Mouse (Mus musculus): Measurements from ENCODE around the gene Epha4.

Gene Epha4

GRCm38 (mm10) chr1:77512059-77512407 lies 2.9 kb downstream of the Epha4 start:
- no peak for DNase-seq

- no peak for DNase-seq
Measured at GRCm38 (mm10) chr1:77511372-77512058, 3.4 kb downstream of the Epha4 start.

- DNase-seq = no peak
Measured at GRCm38 (mm10) chr1:77510623-77511022, 4.3 kb downstream of the Epha4 start.

DNA sequence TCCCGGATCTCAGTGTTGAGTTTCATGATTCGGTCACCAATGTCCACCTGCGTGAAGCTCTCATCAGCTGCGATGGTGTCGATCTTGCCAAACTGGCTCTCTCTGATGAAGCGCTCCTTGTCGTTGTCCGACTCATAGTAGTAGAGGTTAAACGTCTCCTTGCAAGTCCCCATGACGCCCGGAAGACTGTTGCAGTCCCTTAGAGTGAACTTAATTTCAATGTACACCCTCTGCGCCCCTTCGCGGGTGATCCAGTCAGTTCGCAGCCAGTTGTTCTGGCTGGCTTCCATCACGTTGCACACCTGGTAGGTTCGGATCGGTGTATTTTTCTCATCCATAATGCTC lies 8.1 kb downstream of the Epha4 start:
- DNase-seq = no peak

GRCm38 (mm10) chr1:77506038-77506855 lies 8.6 kb downstream of the Epha4 start:
- DNase-seq = no peak

DNA sequence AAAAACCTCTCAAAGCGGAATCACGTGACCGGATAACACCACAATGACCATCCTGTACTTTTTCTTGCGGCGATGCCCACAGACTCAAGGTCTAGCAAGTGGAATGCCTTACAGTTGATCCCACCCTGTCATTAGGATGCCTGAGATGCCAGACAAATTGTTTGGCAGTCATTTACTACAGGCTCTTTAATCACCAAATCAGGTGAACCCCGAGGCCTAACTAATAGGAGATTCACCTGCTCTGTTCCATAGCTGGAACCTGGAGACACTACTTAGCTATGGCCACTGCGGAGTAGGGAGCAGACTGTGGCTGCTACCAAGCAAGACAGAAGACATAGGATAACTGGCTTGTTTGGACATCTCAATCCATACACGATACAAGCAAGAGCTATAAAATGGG lies 9.6 kb downstream of the Epha4 start:
- no peak for DNase-seq

DNA sequence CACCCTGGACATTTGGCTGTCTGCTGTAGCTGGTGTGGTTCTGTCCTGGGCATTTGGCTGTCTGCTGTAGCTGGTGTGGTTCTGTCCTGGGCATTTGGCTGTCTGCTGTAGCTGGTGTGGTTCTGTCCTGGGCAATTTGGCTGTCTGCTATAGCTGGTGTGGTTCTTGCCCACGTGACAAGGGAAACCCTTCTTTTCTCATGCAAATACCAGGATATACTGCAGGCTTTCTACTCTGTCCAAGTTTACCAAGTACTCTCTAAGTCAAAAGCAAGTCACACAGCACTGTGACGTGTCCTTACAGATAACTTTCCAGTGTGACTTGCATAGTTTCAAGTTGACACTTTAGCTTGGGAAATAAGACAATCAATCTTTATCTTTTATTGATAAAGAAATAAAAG lies 10.1 kb downstream of the Epha4 start:
- no peak for DNase-seq

GRCm38 (mm10) chr1:77503711-77504181 lies 11.1 kb downstream of the Epha4 start:
- no peak for DNase-seq

GRCm38 (mm10) chr1:77502554-77503119 lies 12.3 kb downstream of the Epha4 start:
- DNase-seq = no peak

DNA sequence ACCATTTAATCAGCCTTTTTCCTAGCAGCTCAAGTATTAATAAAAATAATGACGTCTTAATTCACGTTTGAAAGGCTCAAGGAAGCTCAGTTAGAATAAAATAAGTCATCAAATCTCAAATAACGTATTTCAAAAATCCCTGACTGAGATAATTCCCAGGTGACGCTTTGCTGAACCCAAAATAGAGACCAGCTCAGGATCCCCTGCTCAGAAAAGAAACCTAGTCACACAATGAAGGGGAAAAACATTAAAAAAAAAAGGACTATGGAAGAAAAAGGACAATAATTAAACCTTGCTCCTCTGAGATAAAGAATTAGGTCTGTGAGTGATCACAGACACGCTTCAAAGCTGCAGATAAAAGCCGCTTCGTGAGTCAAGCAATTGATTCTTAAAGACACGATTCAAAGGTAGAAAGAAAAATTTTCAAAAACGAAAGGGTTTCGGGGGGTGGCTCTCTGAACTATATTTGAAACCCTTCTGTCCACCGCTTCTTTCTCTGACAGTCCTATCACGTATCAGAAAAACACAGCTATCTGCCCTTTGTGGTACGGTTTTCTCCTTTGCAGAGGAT lies 13.4 kb downstream of the Epha4 start:
- DNase-seq = no peak

DNA sequence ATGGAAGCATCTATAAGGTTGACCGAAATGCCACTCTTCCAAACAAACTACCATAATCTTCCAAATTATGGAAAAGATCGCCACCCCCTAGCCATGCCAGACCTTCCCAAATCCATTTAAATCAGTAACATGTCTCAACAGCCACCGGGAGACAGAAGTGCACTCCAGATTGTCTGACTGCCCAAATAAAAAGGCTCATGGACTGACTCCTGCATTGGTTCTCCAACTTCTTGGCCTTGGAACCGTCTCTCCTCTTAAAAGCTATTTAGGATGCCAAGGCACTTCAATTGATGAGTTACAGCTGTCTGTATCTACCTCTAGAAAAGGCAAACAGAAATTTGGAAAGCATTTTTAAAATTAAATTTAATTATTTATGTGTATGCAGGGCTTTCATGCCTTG lies 17.4 kb downstream of the Epha4 start:
- DNase-seq = no peak

DNA sequence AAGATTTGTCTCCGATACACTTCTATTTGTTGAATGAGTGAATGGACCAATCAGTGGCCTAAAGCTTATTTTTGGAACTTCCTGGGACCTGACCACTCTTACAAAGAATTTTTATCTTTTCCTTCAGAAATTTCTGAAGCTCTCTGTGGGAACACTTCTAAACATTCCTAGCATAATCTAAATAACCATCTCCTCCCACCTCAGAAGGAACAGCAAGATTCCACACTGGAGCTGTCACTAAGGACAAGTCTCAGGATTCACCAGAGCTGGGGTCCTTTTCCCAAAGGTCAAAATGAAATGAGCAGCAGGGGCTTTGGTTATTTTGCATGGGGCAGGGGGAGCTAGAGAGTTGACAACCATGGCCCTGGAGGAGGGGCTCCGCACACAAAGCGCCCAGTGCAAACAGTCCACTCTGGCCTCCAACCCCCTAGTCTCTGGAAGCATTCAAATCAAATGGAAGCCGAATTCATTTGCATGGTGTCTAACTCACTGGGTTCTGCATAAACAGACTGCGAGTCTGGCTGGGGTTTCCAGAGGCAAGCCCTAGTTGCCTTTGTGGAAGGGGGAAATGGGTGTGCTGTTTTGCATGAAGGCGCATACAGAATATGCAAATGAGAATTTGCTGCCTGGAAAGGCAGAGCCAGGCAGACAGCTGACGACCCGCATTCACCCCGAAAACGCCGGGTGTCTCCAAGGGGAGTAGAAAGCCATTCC lies 18.3 kb downstream of the Epha4 start:
- DNase-seq = no peak

DNA sequence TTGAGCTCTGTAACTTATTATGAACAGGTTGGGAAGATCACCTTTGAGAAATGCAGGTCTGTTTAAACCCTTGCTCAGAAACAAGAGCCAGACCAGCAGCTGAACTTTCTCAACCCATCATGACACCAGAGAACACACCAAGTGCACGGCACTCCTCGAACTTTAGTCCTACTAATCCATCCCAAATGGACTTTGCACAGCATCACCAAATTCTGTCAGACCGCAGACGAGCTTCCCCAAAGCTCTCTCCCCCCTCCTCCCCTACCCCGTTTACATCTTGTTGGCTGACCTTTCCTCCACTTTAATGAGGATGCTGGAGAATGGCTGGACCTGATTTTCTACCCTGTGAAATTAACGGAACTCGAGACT lies 19.1 kb downstream of the Epha4 start:
- no peak for DNase-seq

- no peak for DNase-seq
Measured at GRCm38 (mm10) chr1:77495030-77495789, 19.7 kb downstream of the Epha4 start.

GRCm38 (mm10) chr1:77493841-77494635 lies 20.9 kb downstream of the Epha4 start:
- DNase-seq = no peak

- DNase-seq = no peak
Measured at GRCm38 (mm10) chr1:77490166-77490565, 24.7 kb downstream of the Epha4 start.

- DNase-seq = no peak
Measured at GRCm38 (mm10) chr1:77489387-77489786, 25.5 kb downstream of the Epha4 start.

- DNase-seq = no peak
Measured at GRCm38 (mm10) chr1:77487856-77488462, 26.9 kb downstream of the Epha4 start.

DNA sequence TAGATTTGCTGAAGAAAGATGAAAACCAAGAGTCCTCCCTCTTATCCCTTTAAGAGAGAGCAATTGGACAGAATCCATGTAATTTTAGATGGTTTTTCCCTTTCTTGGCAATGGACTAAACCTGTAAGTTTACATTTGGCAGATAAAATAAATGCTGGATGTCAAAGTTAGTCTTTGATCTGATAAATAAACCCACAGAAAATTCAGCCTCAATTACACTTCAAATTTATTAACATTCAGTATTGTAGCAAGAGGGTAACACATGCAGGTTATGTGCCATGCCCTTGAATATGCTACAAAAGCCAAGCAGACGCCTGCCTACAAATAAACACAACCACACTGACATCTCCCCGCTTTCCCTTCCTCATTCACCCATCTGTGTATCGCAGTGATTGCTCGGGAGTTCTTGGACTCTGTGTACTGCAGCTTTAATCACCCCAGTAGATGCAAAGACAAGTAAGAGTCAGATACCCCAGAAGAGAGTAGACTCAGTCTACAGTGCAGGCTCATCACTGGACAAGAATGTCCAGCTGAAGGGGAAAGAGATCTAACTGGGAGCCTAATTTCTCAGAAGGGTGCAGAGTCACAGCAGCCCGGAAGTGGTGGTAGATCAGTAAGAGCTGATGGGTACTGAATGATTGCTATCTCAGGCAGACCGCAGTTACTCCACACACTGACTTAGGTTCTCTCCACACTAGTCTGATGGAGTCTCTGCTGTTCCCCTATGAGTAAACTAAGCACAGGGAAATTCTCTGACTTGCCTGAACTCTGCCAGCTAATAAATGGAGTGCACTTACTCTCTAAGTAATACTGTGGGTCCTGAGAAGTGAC lies 29.9 kb downstream of the Epha4 start:
- DNase-seq = no peak

- no peak for DNase-seq
Measured at GRCm38 (mm10) chr1:77475808-77476413, 39.0 kb downstream of the Epha4 start.
